Mouse (Mus musculus) lung, embryonic 15.5 days (tissue): ENCODE measurements around the gene Stard10. TPM values are rescaled to one million over a fixed set of nuclear protein-coding genes. Genes with fewer than 3 reads are reported as not detected.

Experiments
- ATAC-seq: fragments of 200-750 bp; cut with Nextera tagmentation; 2 replicates; pipeline ENCODE4 v1.8.0; 2017; ENCODE audit warnings: moderate number of reproducible peaks, borderline replicate concordance; ENCODE audit not compliant: low FRiP score, low TSS enrichment; ENCODE audit errors: extremely low read depth
- H3K27ac ChIP-seq: fragments of 300-500 bp; sonication (generic); 2 replicates; pipeline ENCODE4 v1.5.1; 2015; ENCODE audit warnings: moderate library complexity, mild to moderate bottlenecking, inconsistent platforms
- H3K27me3 ChIP-seq: fragments of 300-500 bp; sonication (generic); 2 replicates; pipeline ENCODE4 v1.6.1; 2015; ENCODE audit warnings: inconsistent platforms
- H3K36me3 ChIP-seq: fragments of 300-500 bp; sonication (generic); 2 replicates; pipeline ENCODE4 v1.6.1; 2015; ENCODE audit warnings: inconsistent platforms
- H3K4me1 ChIP-seq: fragments of 300-500 bp; sonication (generic); 2 replicates; pipeline ENCODE4 v1.6.1; 2015; ENCODE audit warnings: inconsistent platforms
- H3K4me2 ChIP-seq: fragments of 300-500 bp; sonication (generic); 2 replicates; pipeline ENCODE4 v1.6.1; 2015; ENCODE audit warnings: inconsistent platforms, mild to moderate bottlenecking, moderate library complexity
- H3K4me3 ChIP-seq: fragments of 300-500 bp; sonication (generic); 2 replicates; pipeline ENCODE4 v1.5.1; 2015; ENCODE audit warnings: mild to moderate bottlenecking, inconsistent platforms
- H3K9ac ChIP-seq: fragments of 300-500 bp; sonication (generic); 2 replicates; pipeline ENCODE4 v1.6.1; 2015; ENCODE audit warnings: inconsistent platforms
- H3K9me3 ChIP-seq: fragments of 300-500 bp; sonication (generic); 2 replicates; pipeline ENCODE4 v1.6.1; 2016; ENCODE audit warnings: inconsistent platforms
- WGBS: fragments of 180-500 bp; shearing (Covaris S2); methylation state at CpG from one replicate; pipeline ENCODE4 v1.1.7; 2015; 5-methylcytosine and 5-hydroxymethylcytosine counted together
- polyA plus RNA-seq: library from polyadenylated mRNA; unstranded; fragments of >200 nt; fragmentation: Nextera tagmentation; extraction: Ambion mirVana; gene quantifications from 2 replicates; pipeline ENCODE4 v1.2.1, GENCODE M21; 2015

Gene Stard10
- polyA plus RNA-seq, 1 experiment from 2014 or later = 45.9 TPM

DNA sequence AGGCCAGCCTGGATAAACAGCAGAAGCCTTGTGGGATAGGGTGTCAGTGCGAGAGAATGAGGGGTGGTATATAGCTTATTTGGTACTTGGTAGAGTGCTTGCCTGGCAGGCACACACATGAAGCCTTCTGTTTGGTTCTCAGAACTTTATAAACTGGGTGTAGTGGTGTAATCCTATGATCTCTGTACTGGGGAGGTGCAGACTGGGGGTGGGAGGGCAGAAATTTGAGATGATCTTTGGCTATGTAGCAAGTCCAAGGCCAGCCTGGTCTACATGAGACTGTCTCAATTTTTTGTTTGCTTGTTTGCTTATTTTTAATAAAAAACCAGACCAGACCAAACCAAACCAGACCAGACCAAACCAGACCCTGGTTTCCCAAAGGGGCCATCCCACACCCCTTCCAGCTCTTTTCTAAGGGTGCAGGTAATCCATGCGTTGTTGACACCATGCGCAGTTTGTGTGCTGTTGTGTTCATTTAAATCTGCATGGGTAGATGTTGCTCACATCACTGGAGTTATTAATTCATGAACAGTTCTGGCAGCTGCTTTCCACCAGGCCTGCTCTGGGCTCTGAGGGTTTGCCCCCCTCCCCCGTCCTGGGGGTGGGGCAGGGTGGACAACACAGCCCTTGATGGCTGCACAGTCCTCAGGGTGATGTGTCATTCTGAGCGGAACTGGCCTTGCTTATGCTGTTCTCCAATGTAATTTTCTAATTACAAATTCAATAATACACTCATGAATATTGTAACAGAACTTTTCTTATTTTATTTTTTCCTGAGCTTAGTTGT, 15.4 kb downstream of the Stard10 start:
- H3K36me3 ChIP-seq = no peaks in the 10 kb centered on the region
- H3K4me1 ChIP-seq = peaks cover 8% of the 10 kb centered on the region; the same call in 1 of the 2 replicates
- no peaks in the 10 kb centered on the region for H3K9me3 ChIP-seq
- no peak overlapping the region for H3K27ac ChIP-seq
- H3K4me3 ChIP-seq = no peak overlapping the region
- H3K4me2 ChIP-seq = no peak overlapping the region
- WGBS = 83% methylated on average over 5 of the region's 5 CpGs
- no peak overlapping the region for H3K9ac ChIP-seq
- ATAC-seq = no peak
- H3K27me3 ChIP-seq = no peaks in the 10 kb centered on the region

- Histone ChIP-seq H3K4me3 (no peak overlapping the region), H3K9ac (no peak overlapping the region), H3K27ac (no peak overlapping the region), H3K4me1 (no peaks in the 10 kb centered on the region), H3K27me3 (no peaks in the 10 kb centered on the region), H3K9me3 (no peaks in the 10 kb centered on the region), H3K36me3 (no peaks in the 10 kb centered on the region), H3K4me2 (no peak overlapping the region)
- no peak for ATAC-seq
- 94% methylated on average over 2 of the region's 2 CpGs for WGBS
Measured at GRCm38 (mm10) chr7:101335228-101335627, 18.3 kb downstream of the Stard10 start.

DNA sequence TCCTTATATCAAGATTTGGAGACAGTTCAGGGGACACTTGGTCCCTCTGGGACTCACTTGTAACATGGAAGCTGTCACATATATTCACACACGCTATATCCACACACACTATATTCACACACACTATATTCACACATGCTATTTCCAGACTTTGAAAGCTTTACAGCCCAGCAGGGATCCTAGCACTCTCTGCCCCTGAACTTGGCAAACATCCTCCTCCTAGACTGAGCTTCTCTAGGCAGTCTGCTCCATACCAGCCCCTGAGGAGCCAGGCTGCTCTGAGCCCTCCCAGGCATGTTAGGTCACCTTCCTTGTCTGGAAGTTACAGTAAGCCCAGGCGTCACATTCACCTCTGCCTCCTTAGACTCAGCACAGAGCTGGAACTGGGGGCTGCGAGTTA, 19.8 kb downstream of the Stard10 start:
- H3K4me1 ChIP-seq = peaks cover 6% of the 10 kb centered on the region; the same call in 1 of the 2 replicates
- no peak overlapping the region for H3K9ac ChIP-seq
- WGBS = 75% methylated on average over 3 of the region's 3 CpGs
- H3K36me3 ChIP-seq = no peaks in the 10 kb centered on the region
- no peak overlapping the region for H3K4me2 ChIP-seq
- H3K27ac ChIP-seq = no peak overlapping the region
- H3K9me3 ChIP-seq = no peaks in the 10 kb centered on the region
- H3K4me3 ChIP-seq = no peak overlapping the region
- no peak for ATAC-seq
- H3K27me3 ChIP-seq = no peaks in the 10 kb centered on the region

- H3K4me3 ChIP-seq = no peak overlapping the region
- H3K27ac ChIP-seq = no peak overlapping the region
- H3K4me2 ChIP-seq = no peak overlapping the region
- peaks cover 6% of the 10 kb centered on the region; the same call in 1 of the 2 replicates for H3K4me1 ChIP-seq
- 78% methylated on average over 3 of the region's 3 CpGs for WGBS
- H3K36me3 ChIP-seq = no peaks in the 10 kb centered on the region
- H3K9me3 ChIP-seq = no peaks in the 10 kb centered on the region
- ATAC-seq = no peak
- H3K27me3 ChIP-seq = no peaks in the 10 kb centered on the region
- H3K9ac ChIP-seq = no peak overlapping the region
Measured at GRCm38 (mm10) chr7:101337401-101337800, 20.5 kb downstream of the Stard10 start.

GRCm38 (mm10) chr7:101341405-101341804, 24.5 kb downstream of the Stard10 start:
- ATAC-seq = peak; percentile 50; the same call in 1 of the 2 replicates
- 36% methylated on average over 6 of the region's 6 CpGs for WGBS

DNA sequence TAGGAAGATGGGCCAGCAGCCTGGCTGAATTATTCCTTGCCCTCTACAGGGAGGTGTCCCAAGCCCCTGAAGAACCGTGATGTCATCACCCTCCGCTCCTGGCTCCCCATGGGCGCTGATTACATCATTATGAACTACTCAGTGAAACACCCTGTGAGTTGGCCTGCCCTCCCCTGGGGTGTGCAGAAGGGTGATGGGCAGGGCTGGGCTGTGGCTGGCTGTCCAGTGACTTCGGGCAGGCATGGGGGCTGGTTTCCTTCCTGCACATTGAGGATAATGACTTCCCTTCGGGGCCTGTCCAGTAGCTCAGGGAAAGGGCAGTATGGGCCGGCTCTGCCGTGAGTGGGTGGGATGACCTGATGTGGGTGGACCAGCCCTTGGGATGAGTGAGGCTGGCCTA, 26.2 kb downstream of the Stard10 start:
- no peaks in the 10 kb centered on the region for H3K9me3 ChIP-seq

More at GRCm38 (mm10) chr7:101341405-101341804, 24.5 kb downstream of the Stard10 start:
- H3K4me2 ChIP-seq = no peak overlapping the region
- peaks cover 20% of the 10 kb centered on the region for H3K4me1 ChIP-seq
- no peak overlapping the region for H3K27ac ChIP-seq
- no peak overlapping the region for H3K4me3 ChIP-seq
- H3K27me3 ChIP-seq = no peaks in the 10 kb centered on the region
- H3K9ac ChIP-seq = no peak overlapping the region
- no peaks in the 10 kb centered on the region for H3K9me3 ChIP-seq
- 0 out of 2 replicates have a peak, but pooled peaks cover 3% of the 10 kb centered on the region for H3K36me3 ChIP-seq

DNA sequence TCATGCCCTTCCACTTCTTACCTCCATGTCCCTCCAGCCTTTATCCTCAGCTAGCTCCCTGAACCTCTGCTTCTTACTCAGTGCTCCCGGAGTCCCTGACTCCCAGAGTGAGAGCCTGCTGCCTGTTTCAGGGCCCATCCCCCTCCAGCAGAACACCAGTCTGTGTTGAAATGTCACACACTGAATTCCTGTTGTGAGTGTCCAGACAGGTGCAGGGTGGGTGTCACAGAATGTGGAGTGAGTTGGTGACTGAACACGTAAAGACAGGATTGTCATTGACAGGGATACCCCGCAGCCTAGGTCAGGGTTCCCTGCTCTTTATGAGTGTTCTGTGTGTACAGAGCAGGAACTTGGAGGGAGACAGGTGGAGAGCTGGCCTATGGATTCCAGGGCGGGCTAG, 28.0 kb downstream of the Stard10 start:
- no peaks in the 10 kb centered on the region for H3K9me3 ChIP-seq
- peaks cover 42% of the 10 kb centered on the region for H3K4me1 ChIP-seq
- WGBS = 43% methylated on average over 4 of the region's 4 CpGs
- no peak overlapping the region for H3K4me3 ChIP-seq
- peaks cover 5% of the 10 kb centered on the region; the same call in 1 of the 2 replicates for H3K27me3 ChIP-seq
- no peak overlapping the region for H3K9ac ChIP-seq
- no peak for ATAC-seq
- 0 out of 2 replicates have a peak, but pooled peaks cover 3% of the 10 kb centered on the region for H3K36me3 ChIP-seq
- no peak overlapping the region for H3K27ac ChIP-seq
- no peak overlapping the region for H3K4me2 ChIP-seq

More for the DNA sequence above, 26.2 kb downstream of the Stard10 start:
- 64% methylated on average over 7 of the region's 7 CpGs for WGBS
- Histone ChIP-seq H3K27me3 (no peaks in the 10 kb centered on the region), H3K4me2 (no peak overlapping the region), H3K9ac (no peak overlapping the region), H3K4me1 (peaks cover 25% of the 10 kb centered on the region), H3K36me3 (0 out of 2 replicates have a peak, but pooled peaks cover 3% of the 10 kb centered on the region), H3K27ac (0 out of 2 replicates have a peak overlapping the region, but pooled peaks have one; percentile 0), H3K4me3 (no peak overlapping the region)
- peak; percentile 40; the same call in 1 of the 2 replicates for ATAC-seq

- Histone ChIP-seq H3K4me1 (peaks cover 37% of the 10 kb centered on the region), H3K36me3 (0 out of 2 replicates have a peak, but pooled peaks cover 3% of the 10 kb centered on the region), H3K27ac (no peak overlapping the region), H3K4me3 (no peak overlapping the region), H3K9ac (no peak overlapping the region), H3K4me2 (no peak overlapping the region), H3K9me3 (no peaks in the 10 kb centered on the region), H3K27me3 (peaks cover 5% of the 10 kb centered on the region; the same call in 1 of the 2 replicates)
- 75% methylated on average over 2 of the region's 2 CpGs for WGBS
- no peak for ATAC-seq
Measured at GRCm38 (mm10) chr7:101346991-101347390, 30.1 kb downstream of the Stard10 start.

DNA sequence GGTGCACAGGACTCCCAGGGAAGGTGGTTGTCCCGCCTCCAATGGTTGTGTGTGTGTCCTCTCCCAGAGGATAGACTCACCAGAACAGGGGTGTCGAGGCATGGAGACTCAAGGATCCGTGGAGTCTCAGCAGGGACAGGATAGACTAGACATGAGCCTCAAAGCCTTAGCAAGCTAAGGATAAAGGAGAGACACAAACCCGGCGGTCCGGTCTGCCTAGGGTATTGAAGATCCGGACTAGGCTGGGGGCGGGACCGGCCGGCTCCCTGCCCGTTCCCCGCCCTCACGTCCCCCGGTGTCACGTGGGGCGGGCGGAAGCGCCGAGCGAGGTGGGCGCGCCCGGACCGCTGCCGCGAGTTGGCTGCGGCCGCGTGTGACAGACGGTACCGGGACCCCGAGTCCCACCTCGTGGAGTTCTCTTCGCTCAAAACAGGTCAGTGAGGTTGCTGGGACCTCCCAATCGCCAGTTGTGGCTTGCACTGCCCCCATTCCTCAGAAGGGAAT, 30.9 kb downstream of the Stard10 start, which contains the start of gene Arap1:
TSS of gene Arap1 (plus strand) at position 301 of the 504 bp plus-strand sequence.
- Histone ChIP-seq H3K36me3 (0 out of 2 replicates have a peak, but pooled peaks cover 3% of the 10 kb centered on the region), H3K27ac (no peak within 1 kb of the TSS), H3K4me3 (peak within 1 kb of the TSS; percentile 59), H3K9ac (peak within 1 kb of the TSS; percentile 51), H3K4me1 (peaks cover 33% of the 10 kb centered on the region), H3K9me3 (no peaks in the 10 kb centered on the region), H3K4me2 (peak within 1 kb of the TSS; percentile 98), H3K27me3 (peaks cover 5% of the 10 kb centered on the region; the same call in 1 of the 2 replicates)
- whole genome bisulfite sequencing = 2% methylated on average over 35 of the region's 35 CpGs
- peak; percentile 71 for ATAC-seq

- 0 out of 2 replicates have a peak, but pooled peaks have one; percentile 3 for ATAC-seq
- H3K27ac ChIP-seq = no peak overlapping the region
- peak overlapping the region; percentile 51 for H3K9ac ChIP-seq
- WGBS = 3% methylated on average over 13 of the region's 13 CpGs
- 0 out of 2 replicates have a peak, but pooled peaks cover 3% of the 10 kb centered on the region for H3K36me3 ChIP-seq
- peaks cover 28% of the 10 kb centered on the region for H3K4me1 ChIP-seq
- peaks cover 5% of the 10 kb centered on the region; the same call in 1 of the 2 replicates for H3K27me3 ChIP-seq
- peak overlapping the region; percentile 98 for H3K4me2 ChIP-seq
- H3K9me3 ChIP-seq = no peaks in the 10 kb centered on the region
- peak overlapping the region; percentile 59 for H3K4me3 ChIP-seq
Measured at GRCm38 (mm10) chr7:101348312-101348711, 31.4 kb downstream of the Stard10 start.

DNA sequence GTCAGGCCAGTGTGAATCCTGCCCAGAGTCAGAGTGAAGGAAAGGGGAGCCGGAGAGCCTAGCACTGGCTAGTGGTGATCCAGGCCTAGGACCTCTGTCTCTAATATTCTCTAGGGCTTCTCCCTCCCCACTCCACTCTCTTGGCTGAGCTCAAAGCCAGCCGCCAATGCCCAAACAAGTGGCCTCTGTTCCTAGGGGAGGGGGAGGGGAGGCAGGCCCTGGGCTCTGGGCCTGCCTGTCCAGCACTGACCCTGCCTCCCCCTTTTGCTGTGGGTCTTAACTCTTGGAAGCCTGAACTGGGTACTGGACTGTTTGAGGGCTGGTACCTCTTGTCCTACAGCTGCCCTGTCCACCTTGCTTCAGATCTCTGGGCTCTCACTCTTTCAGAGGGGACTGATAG, 33.0 kb downstream of the Stard10 start:
- Histone ChIP-seq H3K9me3 (no peaks in the 10 kb centered on the region), H3K4me1 (peaks cover 32% of the 10 kb centered on the region), H3K4me3 (no peak overlapping the region), H3K36me3 (0 out of 2 replicates have a peak, but pooled peaks cover 3% of the 10 kb centered on the region), H3K27ac (no peak overlapping the region), H3K4me2 (no peak overlapping the region), H3K9ac (no peak overlapping the region), H3K27me3 (peaks cover 5% of the 10 kb centered on the region; the same call in 1 of the 2 replicates)
- no peak for ATAC-seq
- 36% methylated on average over 2 of the region's 2 CpGs for WGBS

DNA sequence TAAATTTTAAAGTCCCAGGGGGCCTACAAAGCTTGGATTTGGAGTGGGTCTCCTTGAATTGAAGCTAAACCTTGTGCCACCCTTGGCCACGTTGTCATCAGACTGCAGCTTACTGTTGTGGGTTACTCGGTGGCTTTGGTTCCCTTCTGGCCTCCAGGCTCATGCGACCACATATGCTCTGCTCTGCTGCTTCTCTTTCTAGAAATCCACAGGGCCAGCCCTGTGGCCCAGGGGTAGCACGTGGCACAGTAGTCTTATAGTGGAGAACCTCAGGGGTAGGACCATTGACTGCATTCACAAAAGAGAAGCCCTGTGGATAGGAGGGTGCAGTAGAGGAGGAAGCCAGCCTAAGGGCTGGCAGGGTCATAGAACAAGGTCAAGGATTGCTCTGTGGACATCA, 35.5 kb downstream of the Stard10 start:
- ATAC-seq = no peak
- Histone ChIP-seq H3K9ac (no peak overlapping the region), H3K27me3 (peaks cover 5% of the 10 kb centered on the region; the same call in 1 of the 2 replicates), H3K4me3 (no peak overlapping the region), H3K4me1 (peaks cover 27% of the 10 kb centered on the region), H3K36me3 (no peaks in the 10 kb centered on the region), H3K27ac (no peak overlapping the region), H3K9me3 (no peaks in the 10 kb centered on the region), H3K4me2 (no peak overlapping the region)
- 80% methylated on average over 4 of the region's 4 CpGs for WGBS
